Mouse (Mus musculus) embryonic facial prominence, embryonic 13.5 days (tissue): ENCODE results near the gene Fiz1. TPM values are rescaled to one million over a fixed set of nuclear protein-coding genes. Genes with fewer than 3 reads are reported as not detected.

Source experiments
- ATAC-seq: fragments of 200-750 bp; cut with Nextera tagmentation; 2 replicates; pipeline ENCODE4 v1.8.0; 2017; ENCODE audit warnings: low read depth; ENCODE audit not compliant: insufficient number of reproducible peaks, insufficient read depth, low FRiP score, low TSS enrichment
- H3K27ac ChIP-seq: fragments of 300-500 bp; sonication (generic); 2 replicates; pipeline ENCODE4 v1.5.1; 2015; ENCODE audit warnings: moderate library complexity, mild to moderate bottlenecking, inconsistent platforms
- H3K27me3 ChIP-seq: fragments of 300-500 bp; sonication (generic); 2 replicates; pipeline ENCODE4 v1.6.1; 2015; ENCODE audit warnings: mild to moderate bottlenecking, inconsistent platforms
- H3K36me3 ChIP-seq: fragments of 300-500 bp; sonication (generic); 2 replicates; pipeline ENCODE4 v1.6.1; 2015; ENCODE audit warnings: mild to moderate bottlenecking, inconsistent platforms
- H3K4me1 ChIP-seq: fragments of 300-500 bp; sonication (generic); 2 replicates; pipeline ENCODE4 v1.6.1; 2015; ENCODE audit warnings: inconsistent platforms
- H3K4me2 ChIP-seq: fragments of 300-500 bp; sonication (generic); 2 replicates; pipeline ENCODE4 v1.6.1; 2015; ENCODE audit warnings: moderate library complexity, mild to moderate bottlenecking, inconsistent platforms
- H3K4me3 ChIP-seq: fragments of 300-500 bp; sonication (generic); 2 replicates; pipeline ENCODE4 v1.5.1; 2015; ENCODE audit warnings: mild to moderate bottlenecking, inconsistent platforms
- H3K9ac ChIP-seq: fragments of 300-500 bp; sonication (generic); 2 replicates; pipeline ENCODE4 v1.6.1; 2015; ENCODE audit warnings: mild to moderate bottlenecking, inconsistent platforms
- H3K9me3 ChIP-seq: fragments of 300-500 bp; sonication (generic); 2 replicates; pipeline ENCODE4 v1.6.1; 2016; ENCODE audit warnings: inconsistent platforms
- WGBS: fragments of 180-500 bp; shearing (Covaris S2); methylation state at CpG from one replicate; pipeline ENCODE4 v1.1.7; 2015; ENCODE audit warnings: mixed read lengths; 5-methylcytosine and 5-hydroxymethylcytosine counted together
- polyA plus RNA-seq: library from polyadenylated mRNA; unstranded; fragments of >200 nt; fragmentation: Nextera tagmentation; extraction: Ambion mirVana; gene quantifications from 2 replicates; pipeline ENCODE4 v1.2.1, GENCODE M21; 2015

Gene Fiz1
- 45.7 and 47.9 TPM in 2 replicates for polyA plus RNA-seq

DNA sequence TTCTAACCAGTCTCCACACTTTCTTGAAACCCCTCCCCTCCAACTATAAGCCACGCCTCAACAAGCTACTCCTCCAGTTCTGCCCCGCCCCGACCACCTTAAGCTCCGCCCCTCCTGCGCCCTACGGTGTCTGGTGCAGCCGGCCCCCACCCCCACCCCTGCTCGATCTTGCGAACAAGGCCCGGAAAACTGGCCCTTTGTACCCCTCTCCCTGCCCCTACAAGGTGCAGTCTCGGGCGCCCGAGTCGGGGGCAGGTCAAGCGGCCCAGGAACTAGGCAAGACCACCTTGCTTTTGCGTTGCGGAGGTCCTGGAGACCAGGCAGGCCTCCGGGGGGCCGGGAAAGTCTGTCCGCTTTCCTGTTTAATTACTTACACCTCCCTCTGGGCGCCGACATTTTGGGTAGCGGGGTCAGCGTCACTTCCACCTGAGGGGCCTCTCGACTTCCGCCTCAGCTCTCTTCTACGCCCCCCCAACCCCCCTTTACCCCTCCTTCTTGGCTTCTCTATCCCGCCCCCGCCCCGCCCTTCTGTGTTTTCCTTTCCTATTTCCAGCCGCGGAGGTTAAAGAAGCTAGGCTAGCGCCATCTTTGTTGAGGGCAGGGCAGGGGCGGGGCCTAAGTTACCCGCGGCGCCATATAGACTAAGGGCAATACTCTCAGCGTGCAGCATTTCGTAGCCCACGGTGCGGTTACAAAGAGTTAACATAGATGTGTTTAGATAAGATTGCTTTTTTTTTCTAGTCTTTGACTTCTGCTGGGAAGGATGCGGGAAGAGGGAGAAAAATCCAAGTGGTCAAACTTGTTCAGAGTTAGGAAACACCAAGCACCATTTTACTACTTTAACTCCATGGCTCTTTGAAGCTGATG lies at the start of gene Fiz1, which contains the start of gene Zfp524:
Fiz1 (minus strand) TSS at position 447 of the 867 bp plus-strand sequence.
Zfp524 (plus strand) TSS at position 165 of the 867 bp plus-strand sequence.
- Histone ChIP-seq H3K36me3 (peaks cover 41% of the 10 kb centered on the region), H3K27me3 (no peaks in the 10 kb centered on the region), H3K4me1 (peaks cover 17% of the 10 kb centered on the region), H3K9me3 (no peaks in the 10 kb centered on the region), H3K4me2 (peak within 1 kb of the TSS; percentile 64), H3K9ac (peak within 1 kb of the TSS; percentile 79), H3K27ac (peak within 1 kb of the TSS; percentile 98), H3K4me3 (peak within 1 kb of the TSS; percentile 56)
- ATAC-seq, result peak; percentile 82
- under 1% methylated on average over 42 of the region's 42 CpGs for WGBS

DNA sequence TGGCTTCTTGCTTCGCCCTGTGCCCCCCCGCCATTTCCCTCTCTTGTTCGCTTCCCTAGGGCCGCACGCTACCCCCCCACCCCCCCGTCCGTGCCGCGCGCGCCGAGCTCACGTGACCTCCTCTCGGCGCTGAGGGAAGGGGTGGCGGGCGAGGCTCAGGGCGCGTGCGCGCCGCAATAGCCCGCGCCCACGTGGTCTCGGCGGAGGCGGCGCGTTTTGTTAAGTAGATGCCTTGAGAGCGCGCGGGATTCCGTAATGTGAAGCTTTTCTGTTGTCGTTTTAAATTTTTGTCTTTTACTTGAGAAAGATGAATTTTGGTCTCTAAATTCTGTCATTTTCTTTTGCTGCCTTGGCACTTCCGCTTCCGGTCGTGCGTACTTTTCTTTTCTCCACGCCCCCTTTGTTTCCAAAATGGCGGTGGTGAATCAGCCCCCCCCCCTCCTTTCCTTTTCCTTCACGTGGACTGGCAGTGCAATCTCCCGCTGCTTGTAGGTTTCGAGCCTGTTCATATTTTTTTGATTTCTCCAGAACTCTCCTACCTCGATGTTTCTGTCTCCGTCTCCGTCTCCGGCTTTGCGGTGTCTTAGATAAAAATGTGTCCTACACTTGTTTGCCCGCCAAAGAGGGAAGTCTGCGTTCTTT lies 48.0 kb upstream of the Fiz1 start:
- WGBS, result 0% methylated on average over 51 of the region's 51 CpGs
- ATAC-seq, result peak; percentile 32
- Histone ChIP-seq H3K4me2 (peak overlapping the region; percentile 81), H3K27me3 (peaks cover 7% of the 10 kb centered on the region), H3K36me3 (peaks cover 15% of the 10 kb centered on the region), H3K4me1 (peaks cover 42% of the 10 kb centered on the region), H3K9ac (peak overlapping the region; percentile 78), H3K27ac (peak overlapping the region; percentile 99), H3K9me3 (no peaks in the 10 kb centered on the region), H3K4me3 (peak overlapping the region; percentile 59)

DNA sequence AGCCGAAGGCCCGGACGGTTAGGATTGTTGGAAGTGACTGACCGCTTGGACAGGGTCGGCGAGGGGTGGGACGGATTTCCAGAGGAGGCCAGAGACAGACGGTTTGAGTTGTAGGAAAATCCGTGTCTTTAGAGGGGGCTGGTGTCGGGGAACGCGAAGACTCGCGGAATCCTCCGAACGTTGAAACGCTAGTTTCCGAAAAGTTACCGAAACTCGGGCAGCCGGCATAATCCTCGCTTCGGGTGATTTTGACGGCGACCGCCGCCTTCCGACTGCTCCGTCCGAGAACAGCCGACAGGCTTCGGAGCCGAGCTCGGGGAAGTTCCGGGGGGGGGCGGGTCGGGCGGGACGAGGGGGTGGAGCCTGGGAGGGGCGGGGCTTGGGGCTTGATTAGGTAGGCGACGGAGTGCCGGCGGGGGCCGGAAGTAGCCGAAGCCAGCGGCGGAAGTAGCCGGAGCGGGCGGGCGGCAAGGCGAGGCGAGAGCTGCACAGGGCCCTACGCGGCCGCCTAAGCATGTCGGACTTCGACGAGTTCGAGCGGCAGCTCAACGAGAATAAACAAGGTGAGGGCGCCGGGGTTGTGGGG lies 47.4 kb upstream of the Fiz1 start, which contains the start of gene U2af2:
U2af2 (plus strand) TSS at position 370 of the 586 bp plus-strand sequence.
- Histone ChIP-seq H3K9me3 (no peaks in the 10 kb centered on the region), H3K27ac (peak within 1 kb of the TSS; percentile 99), H3K4me2 (peak within 1 kb of the TSS; percentile 81), H3K9ac (peak within 1 kb of the TSS; percentile 92), H3K4me3 (peak within 1 kb of the TSS; percentile 59), H3K27me3 (peaks cover 8% of the 10 kb centered on the region), H3K36me3 (peaks cover 9% of the 10 kb centered on the region), H3K4me1 (peaks cover 46% of the 10 kb centered on the region)
- WGBS, result under 1% methylated on average over 54 of the region's 65 CpGs
- peak; percentile 74 for ATAC-seq

DNA sequence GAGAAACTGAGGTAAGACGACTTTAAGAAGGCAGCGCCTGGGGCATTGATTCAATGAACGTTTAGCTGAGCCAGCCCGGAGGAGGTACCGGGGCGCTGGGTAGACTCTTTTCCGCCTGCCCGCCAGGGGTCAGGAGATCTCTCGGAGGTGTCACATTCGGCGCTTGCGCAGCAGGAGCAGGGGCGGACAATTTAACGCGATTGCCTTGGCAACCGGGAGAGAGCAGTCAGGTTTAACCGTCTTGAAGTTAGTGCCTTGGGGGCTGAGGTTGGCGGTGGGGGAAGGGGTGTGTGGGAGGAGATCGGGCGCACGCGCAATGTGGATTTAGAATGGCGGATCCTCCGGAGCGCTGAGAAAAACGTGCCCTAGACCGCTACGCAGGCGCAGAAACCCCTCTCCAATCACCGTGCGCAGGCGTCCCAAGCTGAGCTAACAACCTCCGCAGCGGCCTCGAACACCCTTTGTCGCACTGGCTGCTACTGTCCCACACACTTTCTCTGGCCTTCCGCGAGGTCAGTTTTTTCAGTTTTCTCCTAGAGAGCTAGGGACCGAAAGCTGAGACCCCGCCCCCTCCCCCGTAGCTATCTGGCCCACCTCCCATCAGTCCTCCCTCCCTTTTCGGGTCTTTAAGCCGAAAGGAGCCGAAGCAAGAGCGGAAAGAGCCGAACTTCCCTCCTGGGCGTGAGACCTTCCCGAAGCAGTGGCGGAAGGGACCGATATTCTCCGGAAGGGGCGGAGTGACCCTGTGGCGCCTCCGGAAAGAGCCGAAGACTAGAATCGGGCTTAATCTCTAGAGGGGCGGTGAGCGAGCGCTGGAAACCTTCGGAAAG lies 46.7 kb upstream of the Fiz1 start:
- Histone ChIP-seq H3K27me3 (peaks cover 9% of the 10 kb centered on the region), H3K36me3 (peaks cover 2% of the 10 kb centered on the region), H3K27ac (peak overlapping the region; percentile 99), H3K4me3 (peak overlapping the region; percentile 59), H3K9me3 (no peaks in the 10 kb centered on the region), H3K4me2 (peak overlapping the region; percentile 81), H3K4me1 (peaks cover 49% of the 10 kb centered on the region), H3K9ac (peak overlapping the region; percentile 92)
- WGBS, result under 1% methylated on average over 60 of the region's 60 CpGs
- peak; percentile 86 for ATAC-seq

DNA sequence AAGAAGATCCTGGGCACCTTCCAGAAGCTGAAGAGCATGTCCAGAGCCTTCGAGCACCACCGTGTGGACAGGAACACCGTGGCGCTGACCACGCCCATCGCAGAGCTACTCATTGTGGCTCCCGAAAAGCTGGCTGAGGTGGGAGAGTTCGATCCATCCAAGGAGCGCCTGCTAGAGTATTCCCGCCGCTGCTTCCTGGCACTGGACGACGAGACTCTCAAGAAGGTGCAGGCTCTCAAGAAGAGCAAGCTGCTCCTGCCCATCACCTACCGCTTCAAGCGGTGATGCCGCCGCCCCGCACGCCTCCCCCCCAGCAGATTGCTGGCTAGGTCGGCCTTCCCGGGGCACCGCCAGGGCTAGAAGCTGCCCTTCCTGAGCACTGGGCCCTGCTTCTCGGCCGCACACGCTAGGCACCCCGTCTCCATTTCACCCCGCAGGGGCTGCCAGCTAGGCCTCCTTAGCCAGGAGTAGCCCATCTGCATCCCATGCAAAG lies 45.8 kb upstream of the Fiz1 start:
- peak overlapping the region; percentile 92 for H3K9ac ChIP-seq
- H3K27me3 ChIP-seq, result peaks cover 17% of the 10 kb centered on the region
- no peaks in the 10 kb centered on the region for H3K36me3 ChIP-seq
- H3K4me3 ChIP-seq, result peak overlapping the region; percentile 59
- H3K4me1 ChIP-seq, result peaks cover 47% of the 10 kb centered on the region
- peak overlapping the region; percentile 99 for H3K27ac ChIP-seq
- ATAC-seq, result no peak
- H3K4me2 ChIP-seq, result peak overlapping the region; percentile 81
- 2% methylated on average over 27 of the region's 27 CpGs for WGBS
- no peaks in the 10 kb centered on the region for H3K9me3 ChIP-seq

DNA sequence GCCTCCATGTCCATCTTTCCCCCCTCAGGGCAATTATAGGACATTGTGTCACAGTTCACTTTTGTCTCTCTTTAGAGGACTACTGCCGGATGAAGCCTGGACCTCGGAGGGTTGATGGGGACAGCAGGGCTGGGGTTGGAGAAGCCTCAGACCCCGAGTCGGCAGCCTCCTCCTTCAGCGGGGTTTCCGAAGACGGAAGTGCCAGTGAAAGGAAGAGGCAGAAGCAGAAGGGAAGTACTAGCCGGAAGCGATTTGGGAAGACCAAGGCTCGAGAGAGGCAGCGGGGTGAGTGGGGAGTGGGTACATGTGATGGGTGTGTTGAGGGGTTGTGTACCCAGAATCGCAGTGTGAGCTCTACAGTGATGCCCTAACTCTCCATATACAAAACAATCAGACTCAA lies 44.9 kb upstream of the Fiz1 start:
- H3K4me1 ChIP-seq, result peaks cover 44% of the 10 kb centered on the region
- no peaks in the 10 kb centered on the region for H3K9me3 ChIP-seq
- peak overlapping the region; percentile 99 for H3K27ac ChIP-seq
- no peak for ATAC-seq
- H3K36me3 ChIP-seq, result no peaks in the 10 kb centered on the region
- H3K9ac ChIP-seq, result peak overlapping the region; percentile 92; the same call in 1 of the 2 replicates
- 91% methylated on average over 12 of the region's 12 CpGs for WGBS
- peak overlapping the region; percentile 81; the same call in 1 of the 2 replicates for H3K4me2 ChIP-seq
- H3K4me3 ChIP-seq, result no peak overlapping the region
- H3K27me3 ChIP-seq, result peaks cover 26% of the 10 kb centered on the region

DNA sequence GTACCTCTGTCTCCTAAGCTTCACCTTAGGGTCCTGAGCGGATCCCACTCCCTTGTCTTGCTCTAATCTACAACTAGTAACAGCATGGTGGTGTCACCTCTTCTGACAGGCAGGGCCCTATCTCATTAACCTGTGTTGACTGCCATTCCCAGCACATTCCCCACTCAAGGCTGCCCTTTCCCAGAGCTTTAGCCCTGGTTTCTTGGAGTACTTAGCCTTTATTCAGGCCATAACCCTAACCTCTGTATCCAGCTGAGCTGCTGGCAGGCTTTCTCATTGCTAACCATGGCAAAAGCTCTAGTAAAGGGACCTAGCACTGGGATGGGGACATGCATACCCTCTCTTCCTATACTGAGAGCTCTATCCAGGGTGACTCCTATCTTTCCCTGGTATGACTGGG lies 44.1 kb upstream of the Fiz1 start:
- H3K9ac ChIP-seq, result no peak overlapping the region
- 97% methylated on average over 1 of the region's 1 CpGs for WGBS
- H3K4me3 ChIP-seq, result 0 out of 2 replicates have a peak overlapping the region, but pooled peaks have one; percentile 68
- no peaks in the 10 kb centered on the region for H3K9me3 ChIP-seq
- peaks cover 34% of the 10 kb centered on the region for H3K27me3 ChIP-seq
- H3K4me1 ChIP-seq, result peaks cover 44% of the 10 kb centered on the region
- ATAC-seq, result no peak
- H3K36me3 ChIP-seq, result no peaks in the 10 kb centered on the region
- H3K27ac ChIP-seq, result no peak overlapping the region
- no peak overlapping the region for H3K4me2 ChIP-seq

DNA sequence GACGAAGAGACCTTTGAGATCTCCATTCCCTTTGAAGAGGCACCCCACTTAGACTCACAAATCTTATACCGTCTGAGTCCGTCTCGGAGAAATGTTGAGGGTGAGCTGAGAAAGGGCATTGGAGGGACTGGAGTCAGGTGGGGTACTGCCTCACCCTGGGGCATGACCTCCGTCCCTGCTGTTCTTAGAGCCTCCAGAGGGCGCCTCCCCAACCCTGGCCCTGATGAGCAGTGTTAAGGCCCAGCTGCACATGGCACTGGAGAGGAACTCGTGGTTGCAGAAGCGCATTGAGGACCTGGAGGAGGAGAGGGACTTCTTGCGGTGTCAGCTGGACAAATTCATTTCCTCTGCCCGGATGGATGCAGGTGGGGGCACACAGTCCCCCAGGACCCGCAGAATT lies 43.3 kb upstream of the Fiz1 start:
- Histone ChIP-seq H3K27me3 (peaks cover 42% of the 10 kb centered on the region), H3K9ac (peak overlapping the region; percentile 89), H3K4me3 (peak overlapping the region; percentile 68), H3K4me2 (peak overlapping the region; percentile 82), H3K27ac (no peak overlapping the region), H3K4me1 (peaks cover 50% of the 10 kb centered on the region), H3K9me3 (no peaks in the 10 kb centered on the region), H3K36me3 (no peaks in the 10 kb centered on the region)
- WGBS, result 40% methylated on average over 11 of the region's 11 CpGs
- ATAC-seq, result no peak

DNA sequence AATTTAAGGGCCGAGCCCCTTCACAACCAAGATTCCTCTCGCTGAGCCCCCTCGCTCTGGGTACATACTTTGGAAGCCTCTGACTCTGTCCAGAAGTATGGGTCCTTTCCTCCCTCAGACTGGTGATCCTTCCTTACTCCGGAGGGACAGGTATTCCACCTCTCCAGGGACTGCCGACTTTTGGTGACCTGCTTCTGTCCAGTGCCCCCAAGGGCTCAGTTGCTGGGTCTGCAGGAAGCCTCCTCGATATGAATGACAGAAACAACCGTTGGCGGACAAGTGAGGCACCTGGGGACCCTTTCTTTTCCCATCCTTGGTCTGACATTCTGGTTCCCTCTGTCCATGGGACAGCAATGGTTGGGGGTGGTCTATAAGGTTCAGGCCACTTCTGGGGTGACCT lies 42.9 kb upstream of the Fiz1 start:
- ATAC-seq, result no peak
- Histone ChIP-seq H3K36me3 (no peaks in the 10 kb centered on the region), H3K27ac (no peak overlapping the region), H3K9ac (peak overlapping the region; percentile 89), H3K9me3 (no peaks in the 10 kb centered on the region), H3K27me3 (peaks cover 46% of the 10 kb centered on the region), H3K4me2 (peak overlapping the region; percentile 82), H3K4me1 (peaks cover 54% of the 10 kb centered on the region), H3K4me3 (peak overlapping the region; percentile 68)
- 36% methylated on average over 8 of the region's 8 CpGs for WGBS

DNA sequence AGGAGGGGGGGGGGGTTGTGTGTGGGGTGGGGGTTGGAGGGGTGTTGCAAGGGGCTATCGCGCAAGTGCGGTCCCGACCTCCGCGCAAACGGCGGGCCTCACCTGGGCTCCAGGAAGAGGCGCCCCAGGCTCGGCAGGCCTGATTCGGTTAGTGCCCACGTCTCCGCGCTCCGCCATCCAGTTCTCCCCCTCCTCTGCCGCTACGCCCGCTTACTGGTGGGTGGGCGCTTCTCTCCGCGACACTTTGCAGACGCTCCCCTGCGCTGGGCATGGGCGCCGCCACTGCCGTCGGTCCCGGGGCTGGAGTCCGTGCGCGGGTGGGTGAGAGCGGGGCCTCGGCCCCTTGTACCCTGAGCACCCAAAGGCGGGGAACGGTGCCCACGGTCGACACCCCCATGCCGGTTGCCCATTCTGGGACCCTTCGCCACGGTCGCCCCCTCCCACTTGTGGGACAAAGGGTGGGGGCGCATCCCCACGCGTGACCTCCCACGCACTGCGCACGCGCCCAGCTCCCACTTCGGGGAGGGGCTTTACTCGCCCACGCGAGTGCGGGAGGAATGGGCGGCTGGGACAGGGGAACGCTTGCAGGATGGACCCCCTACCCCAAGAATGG lies 42.3 kb upstream of the Fiz1 start:
- H3K27me3 ChIP-seq, result peaks cover 53% of the 10 kb centered on the region
- H3K4me1 ChIP-seq, result peaks cover 60% of the 10 kb centered on the region
- under 1% methylated on average over 52 of the region's 55 CpGs for WGBS

More for the DNA sequence above, 42.3 kb upstream of the Fiz1 start:
- peak overlapping the region; percentile 82 for H3K4me2 ChIP-seq
- H3K27ac ChIP-seq, result peak overlapping the region; percentile 62
- H3K9me3 ChIP-seq, result no peaks in the 10 kb centered on the region
- ATAC-seq, result no peak
- peak overlapping the region; percentile 89 for H3K9ac ChIP-seq
- H3K4me3 ChIP-seq, result peak overlapping the region; percentile 68
- H3K36me3 ChIP-seq, result no peaks in the 10 kb centered on the region
